Mouse (Mus musculus): ENCODE measurements around the gene Igf2bp2.

- TF ChIP-seq CTCF (IDR thresholded peaks at IDR 0.05; ENCODE audit: control insufficient read depth, insufficient read depth, insufficient replicate concordance, low read depth, low read length) (no peak), POLR2A (IDR thresholded peaks at IDR 0.05; ENCODE audit: control insufficient read depth, low read depth, low read length) (no peak)
Measured at GRCm38 (mm10) chr16:22165556-22165955, 2.5 kb upstream of the Igf2bp2 start.

All from testis, adult 2 months (tissue).